Mouse (Mus musculus) midbrain, postnatal 0 days (tissue): ENCODE data around the gene Syngr1. TPM values are rescaled to one million over a fixed set of nuclear protein-coding genes. Genes with fewer than 3 reads are reported as not detected.
A peak's percentile ranks its signal among the peaks of the same experiment; 100 is the strongest.

ENCODE experiments used
- ATAC-seq: fragments of 200-750 bp; cut with Nextera tagmentation; 2 replicates; pipeline ENCODE4 v1.8.0; 2017; ENCODE audit warnings: moderate number of reproducible peaks, mild to moderate bottlenecking, moderate TSS enrichment, moderate library complexity; ENCODE audit not compliant: low FRiP score
- DNase-seq: peaks from one replicate; pipeline ENCODE4 v3.0.0-alpha.2; 2015; ENCODE audit warnings: low spot score
- H3K27ac ChIP-seq: fragments of 300-500 bp; sonication (generic); 2 replicates; pipeline ENCODE4 v1.5.1; 2014; ENCODE audit warnings: low read depth, mild to moderate bottlenecking, low read length, mixed read lengths
- H3K27me3 ChIP-seq: fragments of 300-500 bp; sonication (generic); 2 replicates; pipeline ENCODE4 v1.6.1; 2014; ENCODE audit warnings: low read length, control low read depth, mixed read lengths; ENCODE audit not compliant: insufficient read depth
- H3K36me3 ChIP-seq: fragments of 300-500 bp; sonication (generic); 2 replicates; pipeline ENCODE4 v1.6.1; 2014; ENCODE audit warnings: low read length, control low read depth, mixed read lengths; ENCODE audit not compliant: insufficient read depth
- H3K4me1 ChIP-seq: fragments of 300-500 bp; sonication (generic); 2 replicates; pipeline ENCODE4 v1.6.1; 2014; ENCODE audit warnings: mild to moderate bottlenecking, control low read depth, antibody characterized with exemption, low read length, mixed read lengths; ENCODE audit not compliant: insufficient read depth
- H3K4me2 ChIP-seq: fragments of 300-500 bp; sonication (generic); 2 replicates; pipeline ENCODE4 v1.6.1; 2014; ENCODE audit warnings: low read depth, mild to moderate bottlenecking, low read length, mixed read lengths; ENCODE audit not compliant: poor library complexity, severe bottlenecking
- H3K4me3 ChIP-seq: fragments of 300-500 bp; sonication (generic); 2 replicates; pipeline ENCODE4 v1.5.1; 2014; ENCODE audit warnings: low read depth, mild to moderate bottlenecking, low read length, moderate library complexity
- H3K9ac ChIP-seq: fragments of 300-500 bp; sonication (generic); replicated peaks from 2 replicates; pipeline ENCODE4 v1.6.1; 2014; ENCODE audit warnings: mild to moderate bottlenecking, low read length, moderate library complexity, mixed read lengths; ENCODE audit not compliant: poor library complexity, severe bottlenecking
- H3K9me3 ChIP-seq: fragments of 300-500 bp; sonication (generic); 2 replicates; pipeline ENCODE4 v1.6.1; 2016; ENCODE audit warnings: low read length, control low read depth
- CTCF ChIP-seq: IDR thresholded peaks from 2 replicates; pipeline ENCODE4 v1.5.1; 2016; ENCODE audit warnings: antibody characterized with exemption, mild to moderate bottlenecking
- WGBS: fragments of 180-500 bp; shearing (Covaris S2); extraction: QIAGEN DNeasy Blood & Tissue Kit; methylation state at CpG from one replicate; pipeline ENCODE4 v1.1.7; 2014; 5-methylcytosine and 5-hydroxymethylcytosine counted together
- polyA plus RNA-seq: library from polyadenylated mRNA; unstranded; fragments of >200 nt; fragmentation: Nextera tagmentation; extraction: Ambion mirVana; gene quantifications from 2 replicates; pipeline ENCODE4 v1.2.1, GENCODE M21; 2015
- total RNA-seq: library from RNA; depleted of rRNA; stranded (reverse); fragments of >200 nt; gene quantifications from 2 replicates; pipeline ENCODE4 v1.2.3, GENCODE M21; 2014

The Syngr1 gene
- total and polyA plus RNA-seq, 2 experiments from 2014 or later, result 81.5 to 220 TPM

- H3K9me3 ChIP-seq, result no peaks in the 10 kb centered on the region
- H3K27ac ChIP-seq, result peak overlapping the region; percentile 38; the same call in 1 of the 2 replicates
- H3K4me1 ChIP-seq, result peaks cover 11% of the 10 kb centered on the region
- no peak overlapping the region for H3K9ac ChIP-seq
- H3K36me3 ChIP-seq, result peaks cover 4% of the 10 kb centered on the region; the same call in 1 of the 2 replicates
- ATAC-seq (0 out of 2 replicates have a peak, but pooled peaks have one; percentile 29), DNase-seq (peak; percentile 66)
- TF ChIP-seq CTCF, result no peak
- no peaks in the 10 kb centered on the region for H3K27me3 ChIP-seq
- no peak overlapping the region for H3K4me3 ChIP-seq
- H3K4me2 ChIP-seq, result no peak overlapping the region; the same call in 1 of the 2 replicates
- 23% methylated on average over 19 of the region's 20 CpGs for WGBS
Measured at GRCm38 (mm10) chr15:80096946-80097881, 6.1 kb downstream of the Syngr1 start.

- no peaks in the 10 kb centered on the region for H3K9me3 ChIP-seq
- H3K36me3 ChIP-seq, result peaks cover 4% of the 10 kb centered on the region; the same call in 1 of the 2 replicates
- 34% methylated on average over 8 of the region's 8 CpGs for WGBS
- no peaks in the 10 kb centered on the region for H3K27me3 ChIP-seq
- H3K9ac ChIP-seq, result no peak overlapping the region
- peaks cover 11% of the 10 kb centered on the region for H3K4me1 ChIP-seq
- peak overlapping the region; percentile 38; the same call in 1 of the 2 replicates for H3K27ac ChIP-seq
- TF ChIP-seq CTCF, result no peak
- DNase-seq, result no peak
- H3K4me2 ChIP-seq, result no peak overlapping the region
- no peak overlapping the region for H3K4me3 ChIP-seq
- ATAC-seq, result 0 out of 2 replicates have a peak, but pooled peaks have one; percentile 31
Measured at GRCm38 (mm10) chr15:80097999-80098461, 6.9 kb downstream of the Syngr1 start.

DNA sequence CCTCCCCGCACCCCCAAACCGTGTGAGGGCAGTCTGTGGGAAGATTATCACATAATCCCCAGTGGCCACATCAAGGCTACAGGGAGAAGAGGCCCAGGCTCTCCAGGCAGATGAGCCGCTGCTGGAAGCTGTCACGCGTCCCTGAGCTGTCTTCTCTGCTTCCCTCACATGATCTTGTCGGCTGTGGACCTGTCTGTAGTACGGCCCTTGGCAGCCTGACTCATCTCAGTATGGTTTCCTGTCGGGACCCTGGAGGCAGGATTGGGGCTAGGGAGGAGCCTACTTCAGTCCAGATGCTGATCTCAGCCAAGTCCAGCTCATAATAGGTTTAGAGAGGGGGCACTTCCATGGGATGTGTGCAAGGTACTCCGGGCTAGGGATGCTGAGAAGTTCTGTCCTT lies 7.7 kb downstream of the Syngr1 start:
- no peak overlapping the region for H3K4me2 ChIP-seq
- H3K4me3 ChIP-seq, result no peak overlapping the region
- DNase-seq (no peak), ATAC-seq (no peak)
- WGBS, result 37% methylated on average over 9 of the region's 9 CpGs
- no peak overlapping the region for H3K27ac ChIP-seq
- H3K27me3 ChIP-seq, result no peaks in the 10 kb centered on the region
- H3K9me3 ChIP-seq, result no peaks in the 10 kb centered on the region
- H3K4me1 ChIP-seq, result peaks cover 9% of the 10 kb centered on the region
- H3K36me3 ChIP-seq, result peaks cover 4% of the 10 kb centered on the region; the same call in 1 of the 2 replicates
- TF ChIP-seq CTCF, result no peak
- peak overlapping the region; percentile 1; the same call in 1 of the 2 replicates for H3K9ac ChIP-seq

DNA sequence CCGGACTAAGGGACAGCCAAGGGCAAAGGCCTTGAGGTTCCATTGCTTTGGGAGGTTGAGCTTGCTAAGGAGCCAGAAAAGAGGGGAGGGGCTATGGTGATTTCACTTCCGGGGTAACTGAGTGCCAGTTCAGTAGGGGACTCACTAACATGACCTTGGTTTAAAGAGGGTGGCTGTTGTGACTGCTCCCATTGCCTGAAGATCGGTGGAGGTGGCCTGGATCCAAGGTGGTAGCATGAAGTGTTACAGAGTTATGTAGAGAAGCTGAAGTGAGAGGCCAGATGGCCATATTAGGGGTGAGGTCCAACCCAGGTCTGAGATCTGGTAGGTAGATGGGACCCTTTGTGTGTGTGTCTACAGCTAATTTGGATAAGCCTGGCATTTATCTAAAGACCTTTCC lies 8.3 kb downstream of the Syngr1 start:
- ATAC-seq, result no peak
- DNase-seq, result no peak
- WGBS, result 83% methylated on average over 3 of the region's 3 CpGs
- Histone ChIP-seq H3K27me3 (no peaks in the 10 kb centered on the region), H3K4me1 (peaks cover 9% of the 10 kb centered on the region), H3K9ac (no peak overlapping the region), H3K27ac (no peak overlapping the region), H3K4me3 (no peak overlapping the region), H3K36me3 (peaks cover 4% of the 10 kb centered on the region; the same call in 1 of the 2 replicates), H3K9me3 (no peaks in the 10 kb centered on the region), H3K4me2 (no peak overlapping the region)
- TF ChIP-seq CTCF, result no peak

DNA sequence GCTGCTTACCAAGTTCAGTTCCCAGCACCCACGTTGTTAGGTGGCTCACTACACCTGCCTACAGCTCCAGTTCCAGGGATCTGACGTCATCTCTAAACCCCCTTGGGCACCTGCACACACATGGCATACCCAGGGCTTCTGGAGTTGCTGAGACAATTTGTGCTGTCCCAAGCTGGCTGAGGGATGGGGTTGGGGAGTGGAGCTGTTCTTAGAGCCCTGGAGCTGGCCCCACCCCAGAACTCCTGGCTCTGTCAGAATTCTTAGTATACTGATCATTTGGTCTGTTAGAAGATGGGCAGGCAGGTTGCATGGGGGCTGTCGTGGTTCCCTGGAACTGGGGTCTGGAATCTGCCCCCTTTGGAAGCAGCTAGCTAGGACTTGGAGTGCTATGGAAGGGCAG lies 9.1 kb downstream of the Syngr1 start:
- ATAC-seq (no peak), DNase-seq (no peak)
- Histone ChIP-seq H3K4me2 (no peak overlapping the region), H3K4me3 (no peak overlapping the region), H3K9ac (no peak overlapping the region), H3K27me3 (no peaks in the 10 kb centered on the region), H3K36me3 (peaks cover 4% of the 10 kb centered on the region; the same call in 1 of the 2 replicates), H3K9me3 (no peaks in the 10 kb centered on the region), H3K4me1 (peaks cover 11% of the 10 kb centered on the region), H3K27ac (no peak overlapping the region)
- no peak for TF ChIP-seq CTCF
- WGBS, result 88% methylated on average over 3 of the region's 3 CpGs

DNA sequence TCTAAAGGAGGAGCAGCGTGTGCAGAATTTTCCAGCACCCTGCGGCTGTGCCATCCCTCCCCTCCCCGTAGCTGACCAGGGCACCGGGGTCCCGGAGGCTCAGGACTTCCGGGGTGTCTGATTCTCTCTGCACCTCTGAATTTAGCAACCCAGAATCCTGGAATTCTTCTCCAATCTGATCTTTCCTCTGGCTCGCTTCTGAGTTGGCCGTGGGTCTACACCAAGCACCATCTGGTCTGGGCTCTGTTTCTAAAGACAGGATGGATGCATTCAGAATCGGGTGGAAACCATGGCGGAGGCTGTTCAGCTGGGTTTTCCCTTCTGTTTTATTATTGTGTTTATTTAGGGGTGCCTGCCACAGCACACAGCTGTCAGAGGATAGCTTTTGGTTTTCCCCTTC lies 9.7 kb downstream of the Syngr1 start:
- Histone ChIP-seq H3K4me3 (no peak overlapping the region), H3K4me1 (peaks cover 13% of the 10 kb centered on the region), H3K36me3 (peaks cover 4% of the 10 kb centered on the region; the same call in 1 of the 2 replicates), H3K9me3 (no peaks in the 10 kb centered on the region), H3K27ac (no peak overlapping the region), H3K27me3 (no peaks in the 10 kb centered on the region), H3K9ac (no peak overlapping the region), H3K4me2 (no peak overlapping the region)
- 82% methylated on average over 10 of the region's 10 CpGs for WGBS
- ATAC-seq (no peak), DNase-seq (no peak)
- no peak for TF ChIP-seq CTCF
